Mouse (Mus musculus): ENCODE measurements around the gene Atp1a1.

GRCm38 (mm10) chr3:101592281-101593265 is 11.9 kb downstream of the Atp1a1 start:
- TF ChIP-seq POLR2A (IDR thresholded peaks at IDR 0.05; ENCODE audit: control insufficient read depth, extremely low read depth, insufficient read depth, low read length, poor library complexity): no peak
- TF ChIP-seq CTCF (IDR thresholded peaks at IDR 0.05; ENCODE audit: borderline replicate concordance, control insufficient read depth, extremely low read depth, insufficient read depth, low read length, poor library complexity): no peak

All from thymus, adult 2 months (tissue).